Mouse (Mus musculus): ENCODE results near the gene Dglucy.

The Dglucy gene

GRCm38 (mm10) chr12:100878556-100878955, 99.7 kb downstream of the Dglucy start:
- DNase-seq (ENCODE audit: low spot score in 2 of 2): no peak

GRCm38 (mm10) chr12:100883168-100883567, 104.3 kb downstream of the Dglucy start:
- DNase-seq (ENCODE audit: low spot score in 2 of 2): no peak

GRCm38 (mm10) chr12:100885585-100885984, 106.7 kb downstream of the Dglucy start:
- DNase-seq (ENCODE audit: low spot score in 2 of 2): no peak

GRCm38 (mm10) chr12:100886877-100887276, 108.0 kb downstream of the Dglucy start:
- DNase-seq (ENCODE audit: low spot score in 2 of 2): no peak

GRCm38 (mm10) chr12:100887801-100888258, 109.0 kb downstream of the Dglucy start:
- DNase-seq (ENCODE audit: low spot score in 2 of 2): peak in 1 of 2 experiments; percentile 48

- no peak for DNase-seq (ENCODE audit: low spot score in 2 of 2)
These were observed 111.7 kb downstream of the Dglucy start for GRCm38 (mm10) chr12:100890548-100890947.

- DNase-seq (ENCODE audit: low spot score in 2 of 2): no peak
These were observed 116.6 kb downstream of the Dglucy start for GRCm38 (mm10) chr12:100895504-100895903.

GRCm38 (mm10) chr12:100896661-100897060, 117.8 kb downstream of the Dglucy start:
- DNase-seq (ENCODE audit: low spot score in 2 of 2): no peak

GRCm38 (mm10) chr12:100897736-100898650, 119.1 kb downstream of the Dglucy start:
- DNase-seq (ENCODE audit: low spot score in 2 of 2): no peak

- DNase-seq (ENCODE audit: low spot score in 2 of 2): peak in 1 of 2 experiments; percentile 21
These were observed 120.3 kb downstream of the Dglucy start for GRCm38 (mm10) chr12:100899111-100899640.

- no peak for DNase-seq (ENCODE audit: low spot score in 2 of 2)
These were observed 122.0 kb downstream of the Dglucy start for GRCm38 (mm10) chr12:100900901-100901300.

GRCm38 (mm10) chr12:100901386-100901785, 122.5 kb downstream of the Dglucy start:
- no peak for DNase-seq (ENCODE audit: low spot score in 2 of 2)

GRCm38 (mm10) chr12:100903761-100904160, 124.9 kb downstream of the Dglucy start:
- no peak for DNase-seq (ENCODE audit: low spot score in 2 of 2)

- DNase-seq (ENCODE audit: low spot score in 2 of 2): no peak
These were observed 128.0 kb downstream of the Dglucy start for GRCm38 (mm10) chr12:100906861-100907260.

GRCm38 (mm10) chr12:100907598-100908297, 128.9 kb downstream of the Dglucy start, which contains the start of gene Gpr68:
Gene Gpr68, minus strand, starts transcription at chr12:100908198.
- DNase-seq (ENCODE audit: low spot score in 2 of 2): peak in 1 of 2 experiments; percentile 48

- DNase-seq (ENCODE audit: low spot score in 2 of 2): no peak
These were observed 129.6 kb downstream of the Dglucy start for GRCm38 (mm10) chr12:100908298-100909034.

- DNase-seq (ENCODE audit: low spot score in 2 of 2): no peak
These were observed 130.9 kb downstream of the Dglucy start for GRCm38 (mm10) chr12:100909765-100910164.

- DNase-seq (ENCODE audit: low spot score in 2 of 2): peak in 1 of 2 experiments; percentile 19
These were observed 131.9 kb downstream of the Dglucy start for GRCm38 (mm10) chr12:100910731-100911130.

- no peak for DNase-seq (ENCODE audit: low spot score in 2 of 2)
These were observed 145.9 kb downstream of the Dglucy start for GRCm38 (mm10) chr12:100924646-100925339.
